Mouse (Mus musculus): Measurements from ENCODE around the gene Zfp663. TPM values are rescaled to one million over a fixed set of nuclear protein-coding genes. Genes with fewer than 3 reads are reported as not detected.

Gene Zfp663
- polyA plus RNA-seq, 1 experiment from 2014 or later: 0.39 TPM

GRCm38 (mm10) chr2:165389299-165389952 lies 20.9 kb upstream of the Zfp663 start:
- H3K4me2 ChIP-seq (ENCODE audit: low read length): no peak overlapping the region
- no peak overlapping the region for H3K9ac ChIP-seq (ENCODE audit: low read length)
- H3K27ac ChIP-seq (replicated peaks in 1 of 2; ENCODE audit: control insufficient read depth in 1 of 2, insufficient read depth in 1 of 2, low read depth in 2 of 2, low read length in 2 of 2): no peak overlapping the region
- H3K9me3 ChIP-seq (ENCODE audit: control insufficient read depth, low read length): no peaks in the 10 kb centered on the region
- no peaks in the 10 kb centered on the region for H3K27me3 ChIP-seq (ENCODE audit: control insufficient read depth, insufficient read depth, low read length)
- no peak overlapping the region for H3K4me3 ChIP-seq (ENCODE audit: control insufficient read depth in 1 of 2, insufficient read depth in 1 of 2, low read depth in 1 of 2, low read length in 2 of 2)
- ATAC-seq (ENCODE audit: insufficient number of reproducible peaks, insufficient read depth, low FRiP score, low read depth): no peak
- peaks cover 25% of the 10 kb centered on the region for H3K36me3 ChIP-seq (ENCODE audit: control insufficient read depth, insufficient read depth, low read length)
- WGBS: 74% methylated on average over 6 of the region's 6 CpGs
- H3K4me1 ChIP-seq (ENCODE audit: control insufficient read depth in 2 of 2, insufficient read depth in 2 of 2, low read length in 2 of 2): peaks cover 7 to 21% of the 10 kb centered on the region in 2 experiments

GRCm38 (mm10) chr2:165387844-165388495 lies 19.4 kb upstream of the Zfp663 start, which contains the start of gene Zfp334:
TSS of gene Zfp334 (minus strand) at chr2:165388259.
- H3K27me3 ChIP-seq (ENCODE audit: control insufficient read depth, insufficient read depth, low read length): no peaks in the 10 kb centered on the region
- peak within 1 kb of the TSS; percentile 83 to 90 for H3K27ac ChIP-seq (replicated peaks in 1 of 2; ENCODE audit: control insufficient read depth in 1 of 2, insufficient read depth in 1 of 2, low read depth in 2 of 2, low read length in 2 of 2)
- no peaks in the 10 kb centered on the region for H3K9me3 ChIP-seq (ENCODE audit: control insufficient read depth, low read length)
- H3K4me3 ChIP-seq (ENCODE audit: control insufficient read depth in 1 of 2, insufficient read depth in 1 of 2, low read depth in 1 of 2, low read length in 2 of 2): peak within 1 kb of the TSS; percentile 76 to 83
- H3K4me2 ChIP-seq (ENCODE audit: low read length): peak within 1 kb of the TSS; percentile 81
- H3K9ac ChIP-seq (ENCODE audit: low read length): peak within 1 kb of the TSS; percentile 93
- H3K4me1 ChIP-seq (ENCODE audit: control insufficient read depth in 2 of 2, insufficient read depth in 2 of 2, low read length in 2 of 2): peaks cover 7 to 21% of the 10 kb centered on the region in 2 experiments
- WGBS: under 1% methylated on average over 40 of the region's 40 CpGs
- ATAC-seq (ENCODE audit: insufficient number of reproducible peaks, insufficient read depth, low FRiP score, low read depth): peak; percentile 83
- peaks cover 40% of the 10 kb centered on the region for H3K36me3 ChIP-seq (ENCODE audit: control insufficient read depth, insufficient read depth, low read length)

- Histone ChIP-seq H3K9me3 (ENCODE audit: control insufficient read depth, low read length) (peaks cover 2% of the 10 kb centered on the region; the same call in 1 of the 2 replicates), H3K36me3 (ENCODE audit: control insufficient read depth, insufficient read depth, low read length) (peaks cover 46% of the 10 kb centered on the region), H3K9ac (ENCODE audit: low read length) (peak overlapping the region; percentile 93), H3K27me3 (ENCODE audit: control insufficient read depth, insufficient read depth, low read length) (no peaks in the 10 kb centered on the region), H3K4me1 (ENCODE audit: control insufficient read depth in 2 of 2, insufficient read depth in 2 of 2, low read length in 2 of 2) (peaks cover 7 to 21% of the 10 kb centered on the region in 2 experiments), H3K4me2 (ENCODE audit: low read length) (peak overlapping the region; percentile 81), H3K4me3 (ENCODE audit: control insufficient read depth in 1 of 2, insufficient read depth in 1 of 2, low read depth in 1 of 2, low read length in 2 of 2) (peak overlapping the region; percentile 76 to 83), H3K27ac (replicated peaks in 1 of 2; ENCODE audit: control insufficient read depth in 1 of 2, insufficient read depth in 1 of 2, low read depth in 2 of 2, low read length in 2 of 2) (peak overlapping the region; percentile 83 to 90)
- ATAC-seq (ENCODE audit: insufficient number of reproducible peaks, insufficient read depth, low FRiP score, low read depth): no peak
- WGBS: 14% methylated on average over 4 of the region's 4 CpGs
These were observed 18.8 kb upstream of the Zfp663 start for GRCm38 (mm10) chr2:165387370-165387769.

- H3K27ac ChIP-seq (replicated peaks in 1 of 2; ENCODE audit: control insufficient read depth in 1 of 2, insufficient read depth in 1 of 2, low read depth in 2 of 2, low read length in 2 of 2): no peak overlapping the region
- no peak overlapping the region for H3K4me3 ChIP-seq (ENCODE audit: control insufficient read depth in 1 of 2, insufficient read depth in 1 of 2, low read depth in 1 of 2, low read length in 2 of 2)
- H3K4me1 ChIP-seq (ENCODE audit: control insufficient read depth in 2 of 2, insufficient read depth in 2 of 2, low read length in 2 of 2): 0 out of 4 replicates have a peak, but pooled peaks cover 0 to 3% of the 10 kb centered on the region in 2 experiments
- H3K9me3 ChIP-seq (ENCODE audit: control insufficient read depth, low read length): peaks cover 28% of the 10 kb centered on the region
- ATAC-seq (ENCODE audit: insufficient number of reproducible peaks, insufficient read depth, low FRiP score, low read depth): no peak
- WGBS: 96% methylated on average over 25 of the region's 25 CpGs
- H3K4me2 ChIP-seq (ENCODE audit: low read length): no peak overlapping the region
- peaks cover 87% of the 10 kb centered on the region for H3K36me3 ChIP-seq (ENCODE audit: control insufficient read depth, insufficient read depth, low read length)
- H3K27me3 ChIP-seq (ENCODE audit: control insufficient read depth, insufficient read depth, low read length): no peaks in the 10 kb centered on the region
- H3K9ac ChIP-seq (ENCODE audit: low read length): no peak overlapping the region
These were observed 11.5 kb upstream of the Zfp663 start for GRCm38 (mm10) chr2:165380050-165380449.

GRCm38 (mm10) chr2:165376001-165376400 lies 7.5 kb upstream of the Zfp663 start:
- WGBS: 40% methylated on average over 4 of the region's 4 CpGs
- H3K4me2 ChIP-seq (ENCODE audit: low read length): no peak overlapping the region
- H3K27ac ChIP-seq (replicated peaks in 1 of 2; ENCODE audit: control insufficient read depth in 1 of 2, insufficient read depth in 1 of 2, low read depth in 2 of 2, low read length in 2 of 2): no peak overlapping the region
- 0 out of 4 replicates have a peak, but pooled peaks cover 0 to 3% of the 10 kb centered on the region in 2 experiments for H3K4me1 ChIP-seq (ENCODE audit: control insufficient read depth in 2 of 2, insufficient read depth in 2 of 2, low read length in 2 of 2)
- ATAC-seq (ENCODE audit: insufficient number of reproducible peaks, insufficient read depth, low FRiP score, low read depth): no peak
- no peaks in the 10 kb centered on the region for H3K27me3 ChIP-seq (ENCODE audit: control insufficient read depth, insufficient read depth, low read length)
- no peak overlapping the region for H3K9ac ChIP-seq (ENCODE audit: low read length)
- H3K36me3 ChIP-seq (ENCODE audit: control insufficient read depth, insufficient read depth, low read length): peaks cover 50% of the 10 kb centered on the region
- no peak overlapping the region for H3K4me3 ChIP-seq (ENCODE audit: control insufficient read depth in 1 of 2, insufficient read depth in 1 of 2, low read depth in 1 of 2, low read length in 2 of 2)
- H3K9me3 ChIP-seq (ENCODE audit: control insufficient read depth, low read length): peaks cover 16% of the 10 kb centered on the region

- no peak overlapping the region for H3K4me2 ChIP-seq (ENCODE audit: low read length)
- H3K27me3 ChIP-seq (ENCODE audit: control insufficient read depth, insufficient read depth, low read length): no peaks in the 10 kb centered on the region
- peaks cover 11% of the 10 kb centered on the region for H3K9me3 ChIP-seq (ENCODE audit: control insufficient read depth, low read length)
- no peak overlapping the region for H3K4me3 ChIP-seq (ENCODE audit: control insufficient read depth in 1 of 2, insufficient read depth in 1 of 2, low read depth in 1 of 2, low read length in 2 of 2)
- H3K36me3 ChIP-seq (ENCODE audit: control insufficient read depth, insufficient read depth, low read length): peaks cover 44% of the 10 kb centered on the region
- 72% methylated on average over 5 of the region's 5 CpGs for WGBS
- no peak for ATAC-seq (ENCODE audit: insufficient number of reproducible peaks, insufficient read depth, low FRiP score, low read depth)
- 0 out of 4 replicates have a peak, but pooled peaks cover 0 to 3% of the 10 kb centered on the region in 2 experiments for H3K4me1 ChIP-seq (ENCODE audit: control insufficient read depth in 2 of 2, insufficient read depth in 2 of 2, low read length in 2 of 2)
- no peak overlapping the region for H3K27ac ChIP-seq (replicated peaks in 1 of 2; ENCODE audit: control insufficient read depth in 1 of 2, insufficient read depth in 1 of 2, low read depth in 2 of 2, low read length in 2 of 2)
- no peak overlapping the region for H3K9ac ChIP-seq (ENCODE audit: low read length)
These were observed 6.9 kb upstream of the Zfp663 start for GRCm38 (mm10) chr2:165375478-165375877.

- Histone ChIP-seq H3K27ac (replicated peaks in 1 of 2; ENCODE audit: control insufficient read depth in 1 of 2, insufficient read depth in 1 of 2, low read depth in 2 of 2, low read length in 2 of 2) (no peak overlapping the region), H3K9me3 (ENCODE audit: control insufficient read depth, low read length) (no peaks in the 10 kb centered on the region), H3K36me3 (ENCODE audit: control insufficient read depth, insufficient read depth, low read length) (0 out of 2 replicates have a peak, but pooled peaks cover 3% of the 10 kb centered on the region), H3K4me1 (ENCODE audit: control insufficient read depth in 2 of 2, insufficient read depth in 2 of 2, low read length in 2 of 2) (peaks cover 3 to 8% of the 10 kb centered on the region in 2 experiments; a peak in 3 of 4 replicates), H3K9ac (ENCODE audit: low read length) (no peak overlapping the region), H3K4me2 (ENCODE audit: low read length) (no peak overlapping the region), H3K4me3 (ENCODE audit: control insufficient read depth in 1 of 2, insufficient read depth in 1 of 2, low read depth in 1 of 2, low read length in 2 of 2) (no peak overlapping the region), H3K27me3 (ENCODE audit: control insufficient read depth, insufficient read depth, low read length) (peaks cover 30% of the 10 kb centered on the region)
- WGBS: 33% methylated on average over 3 of the region's 3 CpGs
- ATAC-seq (ENCODE audit: insufficient number of reproducible peaks, insufficient read depth, low FRiP score, low read depth): no peak
These were observed 2.5 kb upstream of the Zfp663 start for GRCm38 (mm10) chr2:165371066-165371465.
